Mouse (Mus musculus): ENCODE measurements around the gene Ugt2b38. TPM values are rescaled to one million over a fixed set of nuclear protein-coding genes. Genes with fewer than 3 reads are reported as not detected.

Ugt2b38 gene
- polyA plus RNA-seq (2017; shearing (Covaris generic)), result not detected

GRCm38 (mm10) chr5:87424041-87424440, at the start of gene Ugt2b38:
Gene Ugt2b38 (minus strand): TSS chr5:87424203.

Other genes starting within 250 kb of the Ugt2b38 start
- not detected for gene Ugt2b37, start 169.4 kb downstream of the Ugt2b38 start, polyA plus RNA-seq (2017; shearing (Covaris generic))
- not detected for gene Ugt2a3, start 87.0 kb downstream of the Ugt2b38 start, polyA plus RNA-seq (2017; shearing (Covaris generic))
- gene Ugt2a2, start 58.1 kb upstream of the Ugt2b38 start, polyA plus RNA-seq (2017; shearing (Covaris generic)), result not detected
- gene Gm43638, start 62.6 kb upstream of the Ugt2b38 start, polyA plus RNA-seq (2017; shearing (Covaris generic)), result not detected
- gene Ugt2a1, start 66.7 kb upstream of the Ugt2b38 start, polyA plus RNA-seq (2017; shearing (Covaris generic)), result not detected
- gene Sult1b1, start 114.0 kb upstream of the Ugt2b38 start, polyA plus RNA-seq (2017; shearing (Covaris generic)), result not detected
- not detected for gene Sult1d1, start 144.8 kb upstream of the Ugt2b38 start, polyA plus RNA-seq (2017; shearing (Covaris generic))
- gene Sult1e1, start 167.4 kb upstream of the Ugt2b38 start, polyA plus RNA-seq (2017; shearing (Covaris generic)), result not detected
- not detected for gene Csn1s1, start 242.0 kb upstream of the Ugt2b38 start, polyA plus RNA-seq (2017; shearing (Covaris generic))

Data from naive thymus-derived CD4-positive, alpha-beta T cell, adult 5 months (primary cell).